Mouse (Mus musculus) ES-Bruce4 (cell line): ENCODE measurements around the gene Pcsk5.

Source experiments
- CTCF ChIP-seq: IDR thresholded peaks from one replicate; pipeline ENCODE4 v1.8.1; 2011; ENCODE audit warnings: low read depth, low read length
- EP300 ChIP-seq: IDR thresholded peaks from 2 replicates; pipeline ENCODE4 v1.6.1; 2011; ENCODE audit warnings: low read depth, low read length; ENCODE audit not compliant: insufficient read depth
- POLR2A ChIP-seq: IDR thresholded peaks from one replicate; pipeline ENCODE4 v1.8.1; 2011; ENCODE audit warnings: low read length; ENCODE audit not compliant: insufficient read depth

DNA sequence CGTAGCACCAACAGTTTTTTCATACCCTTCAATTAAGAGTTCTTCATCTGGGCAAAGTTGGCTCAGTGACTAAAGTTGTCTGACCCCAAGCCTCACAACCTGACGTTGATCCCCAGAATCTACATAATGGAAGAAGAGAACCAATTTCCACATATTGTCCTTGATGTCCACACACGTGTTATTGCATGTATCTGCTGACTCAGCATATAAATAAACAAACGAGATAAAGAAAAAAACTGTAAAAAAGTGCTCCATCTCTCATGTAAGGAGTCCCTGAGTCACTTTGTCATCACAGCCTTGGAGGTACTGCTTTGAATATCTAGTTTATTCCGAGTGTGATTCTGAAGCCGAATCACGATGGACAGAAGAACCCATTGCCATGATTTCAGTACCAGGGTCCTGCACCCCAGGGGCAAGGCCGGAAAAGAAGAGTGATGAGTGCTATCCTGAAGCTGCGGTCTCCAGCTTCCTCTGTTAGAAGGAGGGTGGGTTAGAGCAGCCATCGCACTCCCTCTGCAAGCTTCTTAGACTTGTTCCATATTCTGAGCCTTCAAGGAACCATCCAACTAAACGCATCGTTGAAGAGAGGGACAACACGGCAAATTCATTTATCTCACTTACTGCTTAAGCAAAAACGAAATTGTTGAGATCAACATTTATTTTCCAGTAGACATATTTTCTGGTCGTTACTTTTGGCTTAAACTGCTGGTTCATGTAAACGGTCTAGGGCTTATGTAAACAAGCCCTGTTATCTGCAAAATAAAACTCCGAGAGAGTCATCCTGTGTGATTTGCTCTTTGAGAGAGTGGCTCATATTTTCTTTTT lies 348.2 kb downstream of the Pcsk5 start:
- no peak for TF ChIP-seq CTCF
- no peak for TF ChIP-seq EP300
- TF ChIP-seq POLR2A, result no peak
